Mouse (Mus musculus): ENCODE data around the gene Coa7. TPM values are rescaled to one million over a fixed set of nuclear protein-coding genes. Genes with fewer than 3 reads are reported as not detected.
A peak's percentile ranks its signal among the peaks of the same experiment; 100 is the strongest.

Gene Coa7
- polyA plus RNA-seq, 1 experiment, result 2.8 TPM

GRCm38 (mm10) chr4:108339277-108339690 is 11.3 kb downstream of the Coa7 start:
- Histone ChIP-seq H3K27ac (ENCODE audit: insufficient read depth, low read length) (no peak overlapping the region), H3K36me3 (ENCODE audit: control insufficient read depth, insufficient read depth, low read length) (peaks cover 7% of the 10 kb centered on the region), H3K4me3 (ENCODE audit: extremely low read depth, insufficient read depth, insufficient read length) (no peak overlapping the region), H3K27me3 (ENCODE audit: control insufficient read depth, insufficient read depth, low read length) (no peaks in the 10 kb centered on the region), H3K4me1 (ENCODE audit: control insufficient read depth, insufficient read depth, insufficient read length) (no peaks in the 10 kb centered on the region)
- WGBS, result 38% methylated on average over 4 of the region's 4 CpGs
- TF ChIP-seq CTCF (IDR thresholded peaks at IDR 0.05; ENCODE audit: extremely low read depth, insufficient read depth, insufficient read length, insufficient replicate concordance) (peak; percentile 33; the same call in 1 of the 2 replicates), POLR2A (IDR thresholded peaks at IDR 0.05; ENCODE audit: low read depth, low read length) (no peak)
- peak in 1 of 2 experiments; percentile 41 for DNase-seq (ENCODE audit: low read depth in 1 of 2, low spot score in 2 of 2)

GRCm38 (mm10) chr4:108344631-108345083 is 16.7 kb downstream of the Coa7 start:
- Histone ChIP-seq H3K4me3 (ENCODE audit: extremely low read depth, insufficient read depth, insufficient read length) (no peak overlapping the region), H3K36me3 (ENCODE audit: control insufficient read depth, insufficient read depth, low read length) (no peaks in the 10 kb centered on the region), H3K4me1 (ENCODE audit: control insufficient read depth, insufficient read depth, insufficient read length) (no peaks in the 10 kb centered on the region; the same call in 1 of the 2 replicates), H3K27me3 (ENCODE audit: control insufficient read depth, insufficient read depth, low read length) (no peaks in the 10 kb centered on the region), H3K27ac (ENCODE audit: insufficient read depth, low read length) (no peak overlapping the region)
- no peak for DNase-seq (ENCODE audit: low read depth in 1 of 2, low spot score in 2 of 2)
- TF ChIP-seq CTCF (IDR thresholded peaks at IDR 0.05; ENCODE audit: extremely low read depth, insufficient read depth, insufficient read length, insufficient replicate concordance), result no peak
- TF ChIP-seq POLR2A (IDR thresholded peaks at IDR 0.05; ENCODE audit: low read depth, low read length), result no peak
- 71% methylated on average over 7 of the region's 7 CpGs for WGBS

GRCm38 (mm10) chr4:108345826-108346225 is 17.9 kb downstream of the Coa7 start:
- H3K27me3 ChIP-seq (ENCODE audit: control insufficient read depth, insufficient read depth, low read length), result no peaks in the 10 kb centered on the region
- H3K4me3 ChIP-seq (ENCODE audit: extremely low read depth, insufficient read depth, insufficient read length), result no peak overlapping the region
- DNase-seq (ENCODE audit: low read depth in 1 of 2, low spot score in 2 of 2), result no peak
- 86% methylated on average over 5 of the region's 5 CpGs for WGBS
- H3K36me3 ChIP-seq (ENCODE audit: control insufficient read depth, insufficient read depth, low read length), result no peaks in the 10 kb centered on the region
- no peak for TF ChIP-seq POLR2A (IDR thresholded peaks at IDR 0.05; ENCODE audit: low read depth, low read length)
- TF ChIP-seq CTCF (IDR thresholded peaks at IDR 0.05; ENCODE audit: extremely low read depth, insufficient read depth, insufficient read length, insufficient replicate concordance), result no peak
- H3K4me1 ChIP-seq (ENCODE audit: control insufficient read depth, insufficient read depth, insufficient read length), result no peaks in the 10 kb centered on the region; the same call in 1 of the 2 replicates
- H3K27ac ChIP-seq (ENCODE audit: insufficient read depth, low read length), result no peak overlapping the region

- TF ChIP-seq POLR2A (IDR thresholded peaks at IDR 0.05; ENCODE audit: low read depth, low read length) (no peak), CTCF (IDR thresholded peaks at IDR 0.05; ENCODE audit: extremely low read depth, insufficient read depth, insufficient read length, insufficient replicate concordance) (no peak)
- DNase-seq (ENCODE audit: low read depth in 1 of 2, low spot score in 2 of 2), result no peak
- Histone ChIP-seq H3K4me1 (ENCODE audit: control insufficient read depth, insufficient read depth, insufficient read length) (no peaks in the 10 kb centered on the region; the same call in 1 of the 2 replicates), H3K4me3 (ENCODE audit: extremely low read depth, insufficient read depth, insufficient read length) (no peak overlapping the region), H3K27ac (ENCODE audit: insufficient read depth, low read length) (no peak overlapping the region), H3K27me3 (ENCODE audit: control insufficient read depth, insufficient read depth, low read length) (no peaks in the 10 kb centered on the region), H3K36me3 (ENCODE audit: control insufficient read depth, insufficient read depth, low read length) (no peaks in the 10 kb centered on the region)
- 32% methylated on average over 5 of the region's 5 CpGs for WGBS
These were observed 19.2 kb downstream of the Coa7 start for GRCm38 (mm10) chr4:108347111-108347510.

GRCm38 (mm10) chr4:108348256-108348875 is 20.4 kb downstream of the Coa7 start:
- WGBS, result 65% methylated on average over 5 of the region's 5 CpGs
- Histone ChIP-seq H3K4me1 (ENCODE audit: control insufficient read depth, insufficient read depth, insufficient read length) (no peaks in the 10 kb centered on the region; the same call in 1 of the 2 replicates), H3K4me3 (ENCODE audit: extremely low read depth, insufficient read depth, insufficient read length) (no peak overlapping the region), H3K36me3 (ENCODE audit: control insufficient read depth, insufficient read depth, low read length) (no peaks in the 10 kb centered on the region), H3K27ac (ENCODE audit: insufficient read depth, low read length) (no peak overlapping the region), H3K27me3 (ENCODE audit: control insufficient read depth, insufficient read depth, low read length) (no peaks in the 10 kb centered on the region)
- TF ChIP-seq POLR2A (IDR thresholded peaks at IDR 0.05; ENCODE audit: low read depth, low read length), result no peak
- no peak for DNase-seq (ENCODE audit: low read depth in 1 of 2, low spot score in 2 of 2)

- Histone ChIP-seq H3K27ac (ENCODE audit: insufficient read depth, low read length) (no peak overlapping the region), H3K4me3 (ENCODE audit: extremely low read depth, insufficient read depth, insufficient read length) (no peak overlapping the region), H3K27me3 (ENCODE audit: control insufficient read depth, insufficient read depth, low read length) (no peaks in the 10 kb centered on the region), H3K4me1 (ENCODE audit: control insufficient read depth, insufficient read depth, insufficient read length) (no peaks in the 10 kb centered on the region; the same call in 1 of the 2 replicates), H3K36me3 (ENCODE audit: control insufficient read depth, insufficient read depth, low read length) (no peaks in the 10 kb centered on the region)
- DNase-seq (ENCODE audit: low read depth in 1 of 2, low spot score in 2 of 2), result no peak
- WGBS, result 96% methylated on average over 3 of the region's 3 CpGs
- TF ChIP-seq CTCF (IDR thresholded peaks at IDR 0.05; ENCODE audit: extremely low read depth, insufficient read depth, insufficient read length, insufficient replicate concordance) (no peak), POLR2A (IDR thresholded peaks at IDR 0.05; ENCODE audit: low read depth, low read length) (no peak)
These were observed 21.1 kb downstream of the Coa7 start for GRCm38 (mm10) chr4:108349064-108349463.

- 27% methylated on average over 8 of the region's 8 CpGs for WGBS
- Histone ChIP-seq H3K36me3 (ENCODE audit: control insufficient read depth, insufficient read depth, low read length) (no peaks in the 10 kb centered on the region), H3K27ac (ENCODE audit: insufficient read depth, low read length) (no peak overlapping the region), H3K27me3 (ENCODE audit: control insufficient read depth, insufficient read depth, low read length) (no peaks in the 10 kb centered on the region), H3K4me3 (ENCODE audit: extremely low read depth, insufficient read depth, insufficient read length) (no peak overlapping the region), H3K4me1 (ENCODE audit: control insufficient read depth, insufficient read depth, insufficient read length) (no peaks in the 10 kb centered on the region; the same call in 1 of the 2 replicates)
- TF ChIP-seq POLR2A (IDR thresholded peaks at IDR 0.05; ENCODE audit: low read depth, low read length) (no peak), CTCF (IDR thresholded peaks at IDR 0.05; ENCODE audit: extremely low read depth, insufficient read depth, insufficient read length, insufficient replicate concordance) (no peak)
- no peak for DNase-seq (ENCODE audit: low read depth in 1 of 2, low spot score in 2 of 2)
These were observed 22.1 kb downstream of the Coa7 start for GRCm38 (mm10) chr4:108349836-108350547.
